31 mouse cellular contexts compared by ENCODE assay signal in the genomic region with DNA sequence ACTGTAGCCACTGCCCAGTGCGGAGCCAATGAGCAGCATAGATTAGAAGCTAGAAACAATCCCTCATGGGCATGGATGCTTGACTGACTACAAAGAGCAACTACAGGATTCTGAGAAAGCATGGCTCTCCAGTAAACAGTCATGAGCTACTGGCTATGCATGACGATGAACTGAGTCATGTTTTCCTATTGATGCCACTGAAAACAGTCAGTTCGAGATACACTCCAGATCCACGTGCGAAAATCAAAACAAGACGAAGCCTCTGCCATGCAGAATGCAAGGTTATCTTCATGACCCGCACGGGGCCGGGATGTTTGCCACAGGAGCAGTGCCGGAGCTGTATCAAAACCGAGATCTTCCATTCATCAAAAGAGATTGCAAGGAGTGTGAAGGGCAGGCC.
"Had no signal": no experiment of that assay in that cellular context is flagged by ENCODE, and none has a peak within 500 bp of the region (broad histone marks: within the 10 kb centered on the region; RNA-seq: fewer than 3 reads in every experiment).

No protein-coding gene starts in this region.

- H3K27me3 ChIP-seq: limb, embryonic 12.5 days; limb, embryonic 13.5 days; limb, embryonic 15.5 days; liver, embryonic 12.5 days; liver, embryonic 13.5 days; liver, embryonic 15.5 days; lung, embryonic 15.5 days; megakaryocyte, embryonic 14.5 days; midbrain, embryonic 12.5 days; midbrain, embryonic 13.5 days; midbrain, embryonic 15.5 days; neural tube, embryonic 12.5 days had no signal

- H3K4me3 ChIP-seq: left cerebral cortex, adult 2 months; limb, embryonic 10.5 days; limb, embryonic 12.5 days; limb, embryonic 13.5 days; limb, embryonic 15.5 days; liver, embryonic 12.5 days; liver, embryonic 13.5 days; liver, embryonic 15.5 days; lung, embryonic 15.5 days; megakaryocyte, embryonic 14.5 days; midbrain, embryonic 10.5 days; midbrain, embryonic 12.5 days; midbrain, embryonic 13.5 days; midbrain, embryonic 15.5 days; myocyte; neural tube, embryonic 12.5 days had no signal

- H3K36me3 ChIP-seq: limb, embryonic 10.5 days; limb, embryonic 12.5 days; limb, embryonic 13.5 days; limb, embryonic 15.5 days; liver, embryonic 12.5 days; liver, embryonic 13.5 days; liver, embryonic 15.5 days; lung, embryonic 15.5 days; midbrain, embryonic 10.5 days; midbrain, embryonic 12.5 days; midbrain, embryonic 13.5 days; midbrain, embryonic 15.5 days; neural tube, embryonic 12.5 days had no signal

- H3K4me2 ChIP-seq: limb, embryonic 12.5 days; limb, embryonic 13.5 days; limb, embryonic 15.5 days; liver, embryonic 11.5 days; liver, embryonic 12.5 days; liver, embryonic 13.5 days; liver, embryonic 15.5 days; lung, embryonic 14.5 days; lung, embryonic 15.5 days; midbrain, embryonic 12.5 days; midbrain, embryonic 13.5 days; midbrain, embryonic 15.5 days; neural tube, embryonic 12.5 days had no signal

- ATAC-seq: liver, embryonic 12.5 days; liver, postnatal 0 days; lung, postnatal 0 days; midbrain, embryonic 13.5 days; midbrain, embryonic 15.5 days had no signal

- H3K4me1 ChIP-seq: liver, embryonic 12.5 days; liver, embryonic 13.5 days; liver, embryonic 15.5 days; lung, embryonic 15.5 days; megakaryocyte, embryonic 14.5 days had no signal

- H3K9ac ChIP-seq: limb, embryonic 12.5 days; limb, embryonic 13.5 days; limb, embryonic 15.5 days; liver, embryonic 12.5 days; liver, embryonic 13.5 days; liver, embryonic 14.5 days; liver, embryonic 15.5 days; liver, postnatal 0 days; lung, embryonic 14.5 days; lung, embryonic 15.5 days; midbrain, embryonic 12.5 days; midbrain, embryonic 13.5 days; midbrain, embryonic 15.5 days; neural tube, embryonic 12.5 days had no signal

- DNase-seq: left cerebral cortex, postnatal 4 days; liver; liver, embryonic 13.5 days; liver, postnatal 0 days; lung, adult 18-20 months; lung, adult 2 months; lung, embryonic 14.5 days; lung, postnatal 10 days; lung, postnatal 14 days; lung, postnatal 36 days; lung, postnatal 4 days; midbrain, embryonic 14.5 days had no signal

- H3K27ac ChIP-seq: left cerebral cortex, adult 2 months; limb, embryonic 10.5 days; limb, embryonic 12.5 days; limb, embryonic 13.5 days; limb, embryonic 15.5 days; liver, embryonic 12.5 days; liver, embryonic 13.5 days; liver, embryonic 14.5 days; liver, embryonic 15.5 days; lung, embryonic 15.5 days; macrophage; midbrain, embryonic 10.5 days; midbrain, embryonic 12.5 days; midbrain, embryonic 13.5 days; midbrain, embryonic 15.5 days; neural tube, embryonic 12.5 days had no signal

- H3K9me3 ChIP-seq: limb, embryonic 10.5 days; limb, embryonic 12.5 days; limb, embryonic 13.5 days; limb, embryonic 15.5 days; liver, embryonic 12.5 days; liver, embryonic 13.5 days; liver, embryonic 15.5 days; lung, embryonic 15.5 days; midbrain, embryonic 10.5 days; midbrain, embryonic 12.5 days; midbrain, embryonic 13.5 days; midbrain, embryonic 15.5 days; neural tube, embryonic 12.5 days had no signal
